Mouse (Mus musculus): ENCODE data around the gene Tbc1d23.
"Not testable (repeated sequence)": the region's sequence is repeated elsewhere in the genome, so short reads cannot be mapped to it uniquely, and the experiment has no call there.

Gene Tbc1d23

GRCm38 (mm10) chr16:57231089-57231936, at the start of gene Tbc1d23:
TSS of gene Tbc1d23 (minus strand) at chr16:57231504.
- peak; percentile 99 for DNase-seq

GRCm38 (mm10) chr16:57280221-57281217, 49.2 kb upstream of the Tbc1d23 start:
- DNase-seq: peak; percentile 62 to 65

- no peak for DNase-seq
Measured at GRCm38 (mm10) chr16:57278976-57279626, 47.8 kb upstream of the Tbc1d23 start.

- DNase-seq: no peak
Measured at GRCm38 (mm10) chr16:57269751-57270150, 38.4 kb upstream of the Tbc1d23 start.

- peak; percentile 57 to 66 for DNase-seq
Measured at GRCm38 (mm10) chr16:57268058-57268841, 36.9 kb upstream of the Tbc1d23 start.

- DNase-seq: no peak
Measured at GRCm38 (mm10) chr16:57267068-57267467, 35.8 kb upstream of the Tbc1d23 start.

GRCm38 (mm10) chr16:57260152-57260551, 28.8 kb upstream of the Tbc1d23 start:
- no peak for DNase-seq

GRCm38 (mm10) chr16:57259356-57260083, 28.2 kb upstream of the Tbc1d23 start:
- DNase-seq: no peak

GRCm38 (mm10) chr16:57251589-57252421, 20.5 kb upstream of the Tbc1d23 start:
- no peak for DNase-seq

- DNase-seq: no peak
Measured at GRCm38 (mm10) chr16:57250991-57251390, 19.7 kb upstream of the Tbc1d23 start.

- DNase-seq: no peak
Measured at GRCm38 (mm10) chr16:57247464-57247863, 16.2 kb upstream of the Tbc1d23 start.

GRCm38 (mm10) chr16:57246596-57246995, 15.3 kb upstream of the Tbc1d23 start:
- no peak for DNase-seq

GRCm38 (mm10) chr16:57243858-57244248, 12.5 kb upstream of the Tbc1d23 start:
- peak; percentile 90 to 93 for DNase-seq

- no peak for DNase-seq
Measured at GRCm38 (mm10) chr16:57243205-57243857, 12.0 kb upstream of the Tbc1d23 start.

- DNase-seq: no peak
Measured at GRCm38 (mm10) chr16:57242857-57243204, 11.5 kb upstream of the Tbc1d23 start.

GRCm38 (mm10) chr16:57235871-57236510, 4.7 kb upstream of the Tbc1d23 start:
- DNase-seq: no peak

GRCm38 (mm10) chr16:57231937-57232310, 620 bp upstream of the Tbc1d23 start:
- not testable (repeated sequence) for DNase-seq

GRCm38 (mm10) chr16:57226444-57226843, 4.9 kb downstream of the Tbc1d23 start:
- DNase-seq: no peak

- DNase-seq: no peak
Measured at GRCm38 (mm10) chr16:57220361-57220760, 10.9 kb downstream of the Tbc1d23 start.
